Mouse (Mus musculus) liver, embryonic 12.5 days (tissue): ENCODE data around the gene Tspan11. TPM values are rescaled to one million over a fixed set of nuclear protein-coding genes. Genes with fewer than 3 reads are reported as not detected.

Experiments
- ATAC-seq: fragments of 200-750 bp; cut with Nextera tagmentation; 2 replicates; pipeline ENCODE4 v1.8.0; 2017; ENCODE audit warnings: moderate number of reproducible peaks, mild to moderate bottlenecking, moderate library complexity
- H3K27ac ChIP-seq: fragments of 300-500 bp; sonication (generic); 2 replicates; pipeline ENCODE4 v1.5.1; 2016; ENCODE audit warnings: mild to moderate bottlenecking
- H3K27me3 ChIP-seq: fragments of 300-500 bp; sonication (generic); replicated peaks from 2 replicates; pipeline ENCODE4 v1.6.1; 2016; ENCODE audit warnings: mild to moderate bottlenecking, moderate library complexity
- H3K36me3 ChIP-seq: fragments of 300-500 bp; sonication (generic); 2 replicates; pipeline ENCODE4 v1.6.1; 2016; ENCODE audit warnings: mild to moderate bottlenecking, moderate library complexity
- H3K4me1 ChIP-seq: fragments of 300-500 bp; sonication (generic); 2 replicates; pipeline ENCODE4 v1.6.1; 2016
- H3K4me2 ChIP-seq: fragments of 300-500 bp; sonication (generic); 2 replicates; pipeline ENCODE4 v1.6.1; 2016; ENCODE audit warnings: mild to moderate bottlenecking, moderate library complexity
- H3K4me3 ChIP-seq: fragments of 300-500 bp; sonication (generic); 2 replicates; pipeline ENCODE4 v1.5.1; 2016; ENCODE audit warnings: mild to moderate bottlenecking, moderate library complexity
- H3K9ac ChIP-seq: fragments of 300-500 bp; sonication (generic); 2 replicates; pipeline ENCODE4 v1.6.1; 2016; ENCODE audit warnings: mild to moderate bottlenecking, moderate library complexity
- H3K9me3 ChIP-seq: fragments of 300-500 bp; sonication (generic); replicated peaks from 2 replicates; pipeline ENCODE4 v1.6.1; 2016; ENCODE audit warnings: mild to moderate bottlenecking, moderate library complexity
- WGBS: fragments of 180-500 bp; shearing (Covaris S2); methylation state at CpG from one replicate; pipeline ENCODE4 v1.1.7; 2016; ENCODE audit not compliant: insufficient replicate concordance; 5-methylcytosine and 5-hydroxymethylcytosine counted together
- polyA plus RNA-seq: library from polyadenylated mRNA; unstranded; fragments of >200 nt; fragmentation: Nextera tagmentation; extraction: Ambion mirVana; gene quantifications from 2 replicates; pipeline ENCODE4 v1.2.1, GENCODE M21; 2016

The Tspan11 gene
- polyA plus RNA-seq, 1 experiment from 2014 or later = 0.43 TPM

GRCm38 (mm10) chr6:128000777-128001176 is 113.4 kb downstream of the Tspan11 start:
- Histone ChIP-seq H3K36me3 (no peaks in the 10 kb centered on the region), H3K9me3 (no peaks in the 10 kb centered on the region), H3K4me1 (no peaks in the 10 kb centered on the region), H3K27ac (no peak overlapping the region), H3K4me3 (no peak overlapping the region), H3K27me3 (no peaks in the 10 kb centered on the region), H3K4me2 (no peak overlapping the region), H3K9ac (no peak overlapping the region)
- WGBS = 83% methylated on average over 2 of the region's 3 CpGs
- no peak for ATAC-seq

GRCm38 (mm10) chr6:128001587-128001986 is 114.2 kb downstream of the Tspan11 start:
- H3K9ac ChIP-seq = no peak overlapping the region
- no peaks in the 10 kb centered on the region for H3K9me3 ChIP-seq
- 65% methylated on average over 1 of the region's 1 CpGs for WGBS
- H3K27me3 ChIP-seq = no peaks in the 10 kb centered on the region
- no peak overlapping the region for H3K27ac ChIP-seq
- no peak overlapping the region for H3K4me3 ChIP-seq
- no peak overlapping the region for H3K4me2 ChIP-seq
- no peaks in the 10 kb centered on the region for H3K4me1 ChIP-seq
- H3K36me3 ChIP-seq = no peaks in the 10 kb centered on the region
- ATAC-seq = no peak

- no peaks in the 10 kb centered on the region for H3K36me3 ChIP-seq
- 71% methylated on average over 10 of the region's 10 CpGs for WGBS
- no peaks in the 10 kb centered on the region for H3K9me3 ChIP-seq
- no peaks in the 10 kb centered on the region for H3K27me3 ChIP-seq
- H3K4me3 ChIP-seq = no peak overlapping the region
- H3K27ac ChIP-seq = no peak overlapping the region
- H3K4me2 ChIP-seq = no peak overlapping the region
- H3K4me1 ChIP-seq = no peaks in the 10 kb centered on the region
- no peak for ATAC-seq
- H3K9ac ChIP-seq = no peak overlapping the region
Measured at GRCm38 (mm10) chr6:128002104-128002503, 114.7 kb downstream of the Tspan11 start.

- H3K27me3 ChIP-seq = no peaks in the 10 kb centered on the region
- H3K9ac ChIP-seq = no peak overlapping the region
- ATAC-seq = no peak; the same call in 1 of the 2 replicates
- H3K4me3 ChIP-seq = no peak overlapping the region
- WGBS = 58% methylated on average over 4 of the region's 4 CpGs
- no peaks in the 10 kb centered on the region for H3K9me3 ChIP-seq
- H3K27ac ChIP-seq = no peak overlapping the region
- no peaks in the 10 kb centered on the region for H3K36me3 ChIP-seq
- H3K4me2 ChIP-seq = no peak overlapping the region
- H3K4me1 ChIP-seq = no peaks in the 10 kb centered on the region
Measured at GRCm38 (mm10) chr6:128002667-128003066, 115.3 kb downstream of the Tspan11 start.

- Histone ChIP-seq H3K36me3 (no peaks in the 10 kb centered on the region), H3K4me3 (no peak overlapping the region), H3K4me2 (no peak overlapping the region), H3K9ac (no peak overlapping the region), H3K9me3 (no peaks in the 10 kb centered on the region), H3K27ac (no peak overlapping the region), H3K27me3 (no peaks in the 10 kb centered on the region), H3K4me1 (no peaks in the 10 kb centered on the region)
- WGBS = 61% methylated on average over 5 of the region's 5 CpGs
- ATAC-seq = no peak
Measured at GRCm38 (mm10) chr6:128003542-128003941, 116.2 kb downstream of the Tspan11 start.

Other genes with a start within 250 kb of the Tspan11 start
- gene Prmt8, start 118.1 kb upstream of the Tspan11 start, polyA plus RNA-seq = not detected in 2 replicates